Mouse (Mus musculus): ENCODE measurements around the gene Iqsec1.
A peak's percentile ranks its signal among the peaks of the same experiment; 100 is the strongest.
"Not testable (repeated sequence)": the region's sequence is repeated elsewhere in the genome, so short reads cannot be mapped to it uniquely, and the experiment has no call there.

The Iqsec1 gene

DNA sequence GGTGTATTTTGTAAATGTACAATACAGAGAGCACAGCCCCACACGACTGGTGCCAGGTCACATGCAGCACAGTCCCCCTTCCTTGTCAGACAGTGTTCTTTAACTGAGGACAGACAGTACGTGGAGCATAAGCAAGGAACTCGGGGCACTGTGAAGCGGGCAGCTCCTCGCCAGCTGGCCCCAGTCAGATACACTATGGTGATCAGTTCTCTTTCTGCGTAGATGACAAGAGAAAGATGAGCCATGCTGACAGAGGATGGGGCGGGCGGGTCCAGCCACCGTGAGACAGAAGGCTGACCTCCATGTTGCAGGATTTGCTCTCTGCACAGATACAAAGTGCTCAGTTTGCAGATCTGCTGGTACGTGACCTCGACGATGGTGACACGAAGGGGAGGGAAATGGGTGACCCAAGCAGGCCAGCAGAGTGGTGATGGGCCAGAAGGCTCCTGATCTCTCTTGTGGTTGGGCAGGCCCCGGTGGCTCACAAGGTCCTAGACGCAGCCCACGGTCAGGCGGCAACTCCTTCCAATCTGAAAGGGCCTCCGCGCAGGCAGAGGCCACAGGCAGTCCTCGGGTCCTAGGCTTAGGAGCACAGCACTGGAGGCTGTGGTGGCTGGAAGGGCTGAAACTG lies 328.0 kb downstream of the Iqsec1 start:
- peak; percentile 22 for DNase-seq (ENCODE audit: low spot score)

DNA sequence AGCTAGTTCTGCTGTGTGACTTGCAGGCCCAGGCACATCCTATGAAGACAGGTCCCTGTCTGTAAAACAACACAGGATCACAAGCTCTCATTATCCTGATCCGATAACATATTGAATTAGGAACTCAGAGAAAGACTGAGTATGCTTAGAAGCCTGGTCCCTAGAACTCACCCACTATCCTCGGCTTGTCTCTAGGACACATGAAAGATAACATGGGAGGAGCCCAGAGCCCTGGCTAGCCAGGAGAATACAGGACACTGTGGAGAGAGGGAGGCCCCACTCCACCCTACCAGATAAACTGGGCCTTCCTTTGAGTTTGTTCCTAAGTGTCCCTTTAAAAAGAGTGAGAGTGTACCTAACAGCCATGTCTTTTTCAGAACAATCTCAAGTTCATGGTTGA lies 328.6 kb downstream of the Iqsec1 start:
- peak; percentile 25 for DNase-seq (ENCODE audit: low spot score)

DNA sequence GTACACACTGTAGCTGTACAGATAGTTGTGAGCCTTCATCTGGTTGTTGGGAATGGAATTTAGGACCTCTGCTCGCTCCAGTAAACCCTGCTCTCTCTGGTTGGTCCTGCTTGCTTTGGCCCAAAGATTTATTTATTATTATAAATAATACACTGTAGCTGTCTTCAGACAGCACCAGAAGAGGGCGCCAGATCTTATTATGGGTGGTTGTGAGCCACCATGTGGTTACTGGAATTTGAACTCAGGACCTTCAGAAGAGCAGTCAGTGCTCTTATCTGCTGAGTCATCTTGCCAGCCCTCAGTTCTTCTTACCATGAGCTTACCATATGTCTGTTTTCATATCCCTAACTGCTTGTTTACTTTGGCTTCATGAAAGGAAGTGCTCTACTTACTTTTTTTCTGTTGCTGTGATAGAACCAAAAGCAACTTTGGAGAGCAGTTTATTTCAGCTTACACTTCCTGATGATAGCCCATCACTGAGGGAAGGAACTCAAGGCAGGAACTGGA lies 332.1 kb downstream of the Iqsec1 start:
- not testable (repeated sequence) for DNase-seq (ENCODE audit: low spot score)

DNA sequence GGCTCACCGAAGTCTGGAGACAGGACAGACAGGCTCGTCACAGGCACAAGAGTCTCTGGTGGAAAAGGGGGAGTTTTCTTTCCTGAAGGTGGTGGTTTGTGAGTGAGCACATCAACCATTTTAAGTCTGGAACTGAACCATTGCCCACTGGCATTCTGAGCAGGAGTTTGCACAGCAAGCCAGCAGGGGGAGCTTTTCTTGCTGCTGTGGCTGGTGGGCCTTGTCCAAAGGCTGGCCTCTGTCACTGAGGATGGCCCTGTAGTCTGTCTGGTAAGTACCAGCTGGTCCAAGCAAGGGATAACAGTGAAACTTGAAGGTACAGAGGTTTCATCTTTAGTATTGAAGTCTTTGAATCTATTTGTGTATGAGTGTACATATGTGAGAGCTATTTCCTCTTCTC lies 334.7 kb downstream of the Iqsec1 start:
- DNase-seq (ENCODE audit: low spot score) = no peak

DNA sequence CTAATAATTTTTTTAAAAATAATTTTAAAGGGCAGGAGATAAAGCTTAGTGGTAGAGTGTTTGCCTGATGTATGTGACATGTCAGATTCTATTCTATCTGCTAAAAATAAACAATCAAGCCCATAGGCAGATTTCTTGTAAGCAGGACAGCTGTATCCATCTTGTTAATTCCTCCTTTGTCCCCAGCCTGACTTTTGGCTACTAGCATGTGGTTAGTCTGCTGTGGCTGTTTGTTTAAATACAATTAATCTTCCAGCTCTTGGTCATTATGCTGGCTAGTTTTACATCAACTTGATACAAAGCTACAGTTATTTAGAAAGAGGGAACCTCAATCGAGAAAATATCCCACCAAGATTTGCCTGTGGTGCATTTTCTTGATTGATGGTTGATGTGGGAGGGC lies 337.9 kb downstream of the Iqsec1 start:
- no peak for DNase-seq (ENCODE audit: low spot score)

DNA sequence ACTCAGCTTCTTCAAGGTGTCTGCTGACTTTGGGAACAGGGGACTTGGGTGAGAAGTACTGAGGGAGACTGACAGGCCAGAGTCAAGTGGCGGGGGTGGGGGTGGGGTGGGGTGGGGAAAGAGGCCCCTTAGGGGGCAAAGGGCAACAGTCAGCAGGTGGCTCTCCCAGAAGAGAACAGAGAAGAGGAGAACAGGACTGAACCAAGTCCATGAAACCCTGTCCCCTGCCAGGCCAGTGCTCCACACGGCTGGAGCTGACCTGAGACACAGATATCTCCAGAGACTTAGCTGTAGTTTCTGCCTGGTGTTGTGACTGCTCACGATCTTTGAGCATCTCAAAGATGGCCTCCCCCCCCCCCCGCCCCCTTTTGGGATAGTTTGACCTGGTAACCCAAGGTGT lies 339.2 kb downstream of the Iqsec1 start:
- DNase-seq (ENCODE audit: low spot score) = peak; percentile 37

DNA sequence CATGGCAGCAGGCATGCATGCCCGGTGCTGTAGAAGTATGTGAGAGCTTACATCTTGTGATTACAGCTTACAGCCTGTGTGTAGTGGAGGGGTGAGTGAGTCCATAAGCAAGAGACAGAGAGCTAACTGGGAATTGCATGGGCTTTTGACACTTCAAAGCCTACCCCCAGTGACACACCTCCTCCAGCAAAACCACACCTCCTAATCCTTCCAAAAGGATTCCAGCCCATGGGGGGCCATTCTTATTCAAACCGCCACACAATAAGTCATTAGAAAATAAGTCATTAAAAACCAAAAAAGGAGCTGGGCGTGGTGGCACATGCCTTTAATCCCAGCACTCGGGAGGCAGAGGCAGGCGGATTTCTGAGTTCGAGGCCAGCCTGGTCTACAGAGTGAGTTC lies 340.1 kb downstream of the Iqsec1 start:
- no peak for DNase-seq (ENCODE audit: low spot score)

DNA sequence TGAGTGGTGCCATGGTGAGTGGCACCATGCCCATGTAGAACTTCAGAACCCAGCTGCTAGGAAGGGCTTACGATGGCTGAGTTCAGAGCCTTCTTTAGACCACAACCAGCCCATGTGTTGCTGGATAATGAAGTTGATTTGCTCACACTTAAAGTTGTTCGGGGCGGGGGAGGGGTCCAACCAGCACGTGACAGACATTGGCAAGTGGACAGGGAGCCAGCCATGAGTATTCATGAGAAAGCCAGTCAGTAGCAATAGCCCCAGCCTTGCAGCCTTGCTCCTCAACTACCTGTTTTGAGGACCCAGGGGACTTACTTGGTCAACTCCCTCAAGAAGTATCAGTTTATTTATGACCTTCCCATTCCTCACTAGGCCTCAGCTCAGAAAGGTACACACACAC lies 343.5 kb downstream of the Iqsec1 start:
- no peak for DNase-seq (ENCODE audit: low spot score)

DNA sequence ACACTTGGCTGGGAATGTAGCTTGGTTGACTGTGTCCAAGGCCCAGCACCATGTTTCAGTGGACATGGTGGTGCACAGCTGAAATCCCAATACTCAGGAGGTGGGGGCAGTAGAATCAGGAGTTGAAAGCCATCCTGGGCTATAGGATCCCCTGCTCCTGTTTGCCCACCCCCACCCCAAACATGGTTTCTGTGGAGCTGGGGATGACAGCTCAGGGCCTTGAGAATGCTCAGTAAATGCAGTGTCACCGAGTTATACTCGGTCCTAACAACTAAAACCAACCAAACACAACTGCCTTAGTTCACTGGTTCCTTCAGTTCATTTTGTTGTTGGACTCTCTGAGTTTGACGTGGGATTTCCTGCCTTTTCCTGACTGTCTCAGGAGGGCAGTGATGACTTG lies 345.4 kb downstream of the Iqsec1 start:
- DNase-seq (ENCODE audit: low spot score) = no peak

DNA sequence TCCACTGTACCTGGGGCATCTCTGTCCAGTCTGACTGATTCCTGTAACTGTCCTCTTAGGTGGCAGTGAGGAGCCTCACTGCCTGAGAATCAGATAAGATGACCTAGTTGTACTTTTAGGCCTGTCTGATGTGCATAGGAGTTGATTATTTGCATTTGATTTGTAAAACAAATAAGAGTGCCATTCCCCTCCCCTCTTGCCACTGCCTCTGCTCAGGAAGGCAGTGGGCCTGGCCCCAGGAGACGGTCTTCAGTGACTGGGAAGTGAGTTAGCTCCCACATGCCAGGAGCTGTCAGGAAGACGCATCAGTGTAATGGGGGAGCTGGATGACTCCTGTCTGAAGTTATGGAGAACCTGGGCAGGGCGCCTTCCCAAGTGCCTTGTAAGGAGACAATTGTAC lies 352.9 kb downstream of the Iqsec1 start:
- DNase-seq (ENCODE audit: low spot score) = no peak

DNA sequence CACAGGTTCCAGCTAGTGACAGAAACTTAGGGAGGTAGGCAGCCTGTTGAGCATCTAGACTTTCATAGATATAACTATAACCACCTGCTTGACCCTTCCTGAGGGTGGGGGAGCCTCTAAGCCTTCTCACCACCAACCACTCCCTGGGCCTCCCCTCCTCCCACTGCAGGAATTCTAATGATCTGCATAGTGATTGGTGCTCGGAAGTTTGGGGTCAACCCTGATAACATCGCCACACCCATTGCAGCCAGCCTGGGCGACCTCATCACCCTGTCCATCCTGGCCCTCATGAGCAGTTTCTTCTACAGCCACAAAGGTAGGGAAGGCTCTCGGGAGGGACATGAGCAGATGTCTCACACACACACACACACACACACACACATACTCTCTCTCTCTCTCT lies 353.4 kb downstream of the Iqsec1 start:
- DNase-seq (ENCODE audit: low spot score) = no peak

DNA sequence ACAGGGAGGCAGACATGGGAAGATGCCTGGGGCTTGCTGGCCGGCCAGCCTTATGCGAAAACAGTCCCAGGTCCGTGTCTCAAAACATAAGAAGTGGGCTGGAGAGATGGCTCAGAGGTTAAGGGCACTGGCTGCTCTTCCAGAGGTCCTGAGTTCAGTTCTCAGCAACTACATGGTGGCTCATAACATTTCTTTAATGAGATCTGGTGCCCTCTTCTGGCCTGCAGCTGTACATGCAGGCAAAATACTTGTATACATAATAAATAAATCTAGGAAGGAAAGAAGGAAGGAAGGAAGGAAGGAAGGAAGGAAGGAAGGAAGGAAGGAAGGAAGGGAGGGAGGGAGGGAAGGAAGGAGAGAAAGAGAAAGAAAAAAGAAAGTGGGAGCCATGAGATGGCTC lies 356.0 kb downstream of the Iqsec1 start:
- not testable (repeated sequence) for DNase-seq (ENCODE audit: low spot score)

DNA sequence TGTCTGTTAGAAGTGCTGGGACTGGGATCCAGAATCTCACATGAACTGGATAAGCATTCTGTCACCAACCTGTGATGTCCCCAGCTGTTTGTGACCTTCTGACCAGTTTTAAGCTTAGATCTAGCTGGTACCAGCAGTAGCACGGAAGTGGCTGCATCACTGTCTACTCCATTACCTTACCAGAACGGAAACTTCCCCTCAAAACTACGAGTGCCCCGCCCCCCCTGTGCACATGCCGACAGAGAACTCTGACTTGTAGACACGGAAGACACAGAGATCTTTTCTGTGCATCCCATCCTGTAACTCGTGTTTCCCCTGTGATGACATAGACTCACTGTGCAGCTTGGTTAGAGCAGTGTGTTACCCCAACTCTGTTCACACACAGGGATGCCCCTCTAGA lies 358.1 kb downstream of the Iqsec1 start:
- no peak for DNase-seq (ENCODE audit: low spot score)

DNA sequence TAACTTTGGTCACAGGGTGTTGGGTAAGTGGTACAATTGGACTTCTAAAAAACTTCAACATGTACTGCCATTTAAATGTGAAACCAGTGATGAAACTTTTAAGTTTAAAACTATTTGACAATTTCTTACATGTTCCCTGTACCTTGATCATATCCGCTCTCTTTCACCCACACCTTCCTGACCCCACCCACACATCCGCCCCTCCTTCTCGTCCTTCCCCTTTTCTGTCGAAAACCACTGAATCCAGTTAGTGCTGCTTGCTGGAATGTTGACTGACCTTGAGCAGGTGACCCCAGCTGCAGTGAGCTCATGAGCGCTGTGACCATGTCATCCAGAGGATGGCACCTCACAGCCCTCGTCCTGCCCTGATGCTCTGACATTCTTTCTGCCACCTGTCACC lies 359.0 kb downstream of the Iqsec1 start:
- DNase-seq (ENCODE audit: low spot score) = no peak

DNA sequence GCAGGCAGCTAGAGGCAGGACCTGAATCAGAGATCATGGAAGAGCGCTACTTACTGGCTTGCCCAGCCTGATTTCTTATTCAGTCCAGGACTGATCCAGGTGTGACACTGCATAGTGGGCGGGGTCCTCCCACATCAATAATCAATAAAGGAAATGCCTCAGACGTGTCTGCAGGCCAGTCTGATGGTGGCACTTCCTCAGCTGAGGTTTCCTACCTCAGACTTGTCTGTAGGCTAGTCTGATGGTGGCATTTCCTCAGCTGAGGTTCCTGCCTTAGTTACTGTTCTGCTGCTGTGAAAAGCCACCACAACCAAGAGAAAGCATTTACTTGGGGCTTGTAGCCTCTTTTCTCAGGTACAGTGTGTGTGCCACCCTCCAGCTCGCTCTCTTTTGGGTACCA lies 360.9 kb downstream of the Iqsec1 start:
- DNase-seq (ENCODE audit: low spot score) = no peak

DNA sequence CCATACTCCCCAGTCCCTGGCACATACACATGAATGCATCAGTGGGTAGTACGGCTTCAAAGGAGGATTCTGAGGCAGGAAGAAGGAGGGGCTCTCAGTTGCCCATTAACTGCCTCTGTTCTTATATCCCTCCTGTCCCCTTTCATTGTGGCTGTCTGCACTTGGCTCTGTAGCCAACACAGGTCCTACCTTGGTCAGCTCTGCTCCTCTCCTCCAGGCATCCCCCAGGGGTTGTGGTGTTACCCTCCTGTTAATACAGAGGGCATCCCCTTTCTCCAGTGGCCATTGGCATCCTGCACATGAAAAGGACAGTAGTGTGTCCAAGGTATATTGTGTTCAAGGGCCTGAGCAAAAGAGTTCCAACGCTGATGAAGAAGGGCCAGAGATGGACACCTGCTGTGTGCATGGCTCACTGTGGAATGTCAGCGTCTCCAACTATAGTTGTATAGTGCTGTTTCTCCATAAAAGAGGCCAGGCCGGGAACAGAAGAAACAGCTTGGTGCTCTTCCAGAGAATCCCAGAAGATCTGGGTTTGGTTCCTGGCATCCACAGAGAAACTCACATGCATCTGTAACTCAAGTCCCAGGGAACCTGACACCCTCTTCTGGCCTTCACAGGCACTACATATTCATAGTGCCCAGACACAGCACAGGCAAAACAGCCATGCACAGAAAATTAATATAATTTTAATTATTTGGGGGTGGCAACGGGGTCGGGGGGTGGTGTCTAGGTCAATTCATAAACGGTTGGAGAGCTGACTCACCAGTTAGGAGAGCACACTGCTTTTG lies 363.1 kb downstream of the Iqsec1 start:
- DNase-seq (ENCODE audit: low spot score) = no peak

DNA sequence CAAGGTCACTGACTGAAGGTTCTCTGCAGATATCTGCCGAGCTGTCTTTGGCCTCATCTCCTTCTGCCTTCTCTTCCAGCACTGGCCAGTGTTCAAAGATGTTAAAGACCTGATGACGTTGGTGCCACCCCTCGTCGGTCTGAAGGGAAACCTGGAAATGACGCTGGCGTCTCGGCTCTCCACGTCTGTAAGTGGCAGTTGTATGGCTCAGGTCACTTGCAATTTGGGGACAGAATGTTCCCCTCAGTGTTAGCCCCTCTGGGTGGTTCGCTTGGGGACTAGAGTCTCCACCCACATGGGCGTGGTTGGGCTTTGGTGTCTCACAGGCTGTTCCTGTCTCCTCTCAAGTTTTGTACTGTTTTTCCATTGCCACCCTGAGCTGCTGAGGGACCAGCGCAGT lies 363.8 kb downstream of the Iqsec1 start:
- no peak for DNase-seq (ENCODE audit: low spot score)

DNA sequence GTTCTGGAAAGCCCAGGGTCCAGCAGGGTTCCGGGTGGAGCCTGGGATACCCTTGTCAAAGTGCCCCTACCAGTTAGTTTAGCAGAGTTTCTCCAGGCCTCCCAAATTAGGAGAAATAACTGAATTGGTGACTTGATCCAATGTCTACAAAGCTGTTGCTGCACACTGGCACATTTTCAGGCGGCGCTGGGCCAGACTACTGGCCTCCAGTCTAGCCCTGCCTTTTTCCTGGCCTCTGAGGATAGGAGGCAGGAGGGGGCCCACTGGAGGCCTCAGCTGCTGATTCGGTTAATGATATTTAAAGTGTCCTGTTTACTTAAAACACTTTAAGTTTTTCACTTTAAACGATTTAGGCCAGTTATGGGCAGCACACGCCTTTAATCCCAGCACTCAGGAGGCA lies 364.3 kb downstream of the Iqsec1 start:
- no peak for DNase-seq (ENCODE audit: low spot score)

DNA sequence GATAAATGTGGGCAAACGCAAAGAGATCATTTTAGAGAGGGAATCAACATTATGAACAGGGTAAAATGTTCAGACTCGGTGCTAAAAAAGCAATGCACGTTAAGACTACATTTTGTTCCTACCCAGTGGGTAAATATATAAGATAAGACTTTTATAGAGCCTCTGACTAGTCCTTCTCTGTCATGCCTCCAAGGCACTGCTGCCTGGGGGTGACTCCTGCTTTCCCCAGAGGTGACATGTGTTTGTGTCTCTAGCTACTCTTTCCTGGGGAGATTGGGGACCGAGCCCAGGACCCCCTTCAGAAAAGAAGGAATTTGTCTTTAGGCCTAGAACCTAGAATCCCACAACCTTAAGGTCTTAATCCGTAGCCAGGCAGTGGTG lies 365.0 kb downstream of the Iqsec1 start:
- DNase-seq (ENCODE audit: low spot score) = no peak

DNA sequence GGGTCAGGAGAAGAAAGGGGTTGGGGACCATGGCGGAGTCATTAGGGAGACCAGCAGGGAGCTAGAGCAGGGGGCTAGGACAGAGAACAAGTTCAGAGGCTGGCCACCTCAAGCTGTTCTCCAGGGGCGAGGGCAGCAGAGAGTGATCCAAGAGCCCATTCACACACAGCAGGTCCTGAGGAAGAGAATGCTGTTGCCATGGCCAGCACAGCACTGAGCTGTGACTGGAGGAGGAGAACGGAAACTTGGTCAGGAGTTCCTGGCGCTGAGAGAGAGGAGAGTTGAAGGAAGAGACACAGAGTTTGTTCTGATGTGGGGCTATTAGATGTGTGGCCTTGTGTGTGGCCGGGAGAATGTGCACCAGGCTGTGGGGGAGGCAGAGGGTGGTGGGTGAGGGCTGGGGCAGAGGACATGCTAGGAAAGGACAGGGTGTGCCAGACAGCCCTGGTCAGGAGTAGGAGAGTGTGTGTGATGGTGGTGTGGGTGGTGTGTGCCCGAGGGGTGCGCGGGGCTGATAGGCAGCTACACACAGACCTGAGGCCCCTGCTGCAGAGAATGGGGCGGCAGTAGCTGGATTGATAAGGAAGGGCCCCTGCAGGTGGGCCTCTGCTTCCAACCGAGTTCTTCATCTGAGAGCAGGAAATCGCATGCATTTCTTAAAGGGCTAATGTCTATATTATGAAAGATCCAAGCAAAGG lies 365.6 kb downstream of the Iqsec1 start:
- DNase-seq (ENCODE audit: low spot score) = peak; percentile 36

DNA sequence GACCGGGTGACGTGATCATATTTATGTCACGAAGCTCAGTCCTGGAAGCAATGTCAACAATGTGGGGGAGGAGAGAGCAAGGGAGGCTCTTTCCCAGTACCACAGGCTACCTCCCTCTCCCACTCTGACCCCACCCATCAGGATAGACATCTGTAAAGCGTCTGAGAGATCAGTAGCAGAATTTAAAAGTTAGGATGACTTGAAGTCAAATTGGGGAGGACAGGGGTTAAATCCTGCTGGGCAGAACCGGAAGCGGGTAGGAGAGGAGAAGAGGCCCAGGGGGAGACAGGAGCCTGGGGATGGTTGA lies 366.9 kb downstream of the Iqsec1 start:
- DNase-seq (ENCODE audit: low spot score) = no peak

DNA sequence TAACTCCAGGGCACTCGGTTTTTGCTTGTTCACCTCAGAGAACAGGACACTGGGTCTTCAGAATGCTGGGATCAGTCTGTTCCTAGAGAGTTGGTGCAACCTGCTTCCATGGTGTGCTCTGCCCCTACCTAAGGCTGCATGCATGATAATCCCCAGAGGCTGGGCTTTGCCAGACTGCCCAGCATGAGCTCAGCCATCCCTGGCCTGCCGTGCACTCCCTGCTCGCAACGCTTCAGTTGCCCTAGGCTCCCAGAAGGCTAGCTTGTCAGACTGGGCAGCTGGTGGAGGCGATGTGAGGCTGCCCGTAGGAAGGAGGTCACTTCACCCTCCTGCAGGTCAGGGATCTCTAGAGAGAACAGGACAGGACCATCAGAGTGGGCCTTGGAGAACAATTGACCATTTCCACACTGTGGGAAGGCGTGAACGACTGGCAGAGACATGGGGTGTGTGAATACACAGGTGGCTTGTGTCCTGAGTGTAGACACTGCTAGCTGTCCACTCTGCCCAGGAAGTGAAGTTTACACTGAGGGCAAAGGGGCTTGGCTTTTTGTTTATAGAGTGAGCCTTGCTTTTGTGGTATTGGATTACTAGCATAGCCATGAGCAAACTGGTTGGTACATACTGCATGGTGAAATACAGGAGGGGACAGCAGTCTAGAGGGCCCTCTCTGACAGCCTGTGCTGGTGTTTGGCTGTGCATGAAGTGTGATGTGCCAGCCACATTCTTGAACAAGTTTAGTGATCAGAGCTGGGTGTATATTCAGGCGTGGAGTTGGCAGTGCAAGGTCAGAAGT lies 367.5 kb downstream of the Iqsec1 start:
- no peak for DNase-seq (ENCODE audit: low spot score)

DNA sequence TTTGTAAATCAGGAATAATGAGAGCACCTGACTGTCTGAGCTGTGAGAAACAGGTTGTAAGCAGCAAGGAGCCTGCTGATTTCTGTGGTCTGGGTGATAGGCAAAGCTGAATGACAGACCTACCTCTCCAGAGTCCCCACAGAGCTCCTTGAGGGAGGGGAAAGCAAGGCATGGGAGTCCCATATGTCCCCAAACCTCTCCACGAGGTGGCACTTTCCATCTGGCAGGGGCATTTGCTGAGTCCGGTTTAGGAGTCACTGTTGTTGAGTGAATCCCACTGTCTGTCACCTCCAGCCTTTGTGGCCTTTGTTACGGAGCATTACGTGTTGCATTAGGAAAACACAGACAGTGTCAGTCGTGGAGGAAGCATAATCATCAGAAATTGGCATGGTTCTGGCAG lies 368.5 kb downstream of the Iqsec1 start:
- DNase-seq (ENCODE audit: low spot score) = no peak

All from yolk sac, embryonic 10.5 days (tissue).